Mouse (Mus musculus) right cerebral cortex, adult 2 months (tissue): Measurements from ENCODE around the gene Lsp1.

ENCODE experiments used
- DNase-seq, 2 experiments: peaks; one replicate each; pipeline ENCODE4 v3.0.0; 2021 to 2022; ENCODE audit warnings: low spot score in 2 of 2

Lsp1 gene

DNA sequence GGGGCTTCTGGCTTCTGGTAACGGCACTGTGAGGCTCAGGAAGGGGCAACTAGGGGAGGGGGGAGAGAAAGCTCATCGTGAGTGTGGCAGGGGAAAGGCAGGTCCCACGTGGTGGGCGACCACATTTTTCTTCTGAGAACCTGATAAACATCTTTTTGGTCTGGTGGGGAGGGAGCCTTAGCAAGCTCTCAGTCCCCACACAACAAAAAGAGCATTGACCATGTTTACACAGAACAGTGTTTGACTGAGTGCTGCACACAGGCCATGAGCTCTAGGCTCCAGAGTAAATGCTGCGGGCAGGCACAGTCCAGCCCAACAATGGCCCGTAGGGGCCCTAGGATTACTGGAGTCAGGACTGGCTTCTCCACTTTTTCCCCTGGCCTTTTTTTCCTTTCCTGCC is 78.2 kb downstream of the Lsp1 start:
- no peak for DNase-seq

DNA sequence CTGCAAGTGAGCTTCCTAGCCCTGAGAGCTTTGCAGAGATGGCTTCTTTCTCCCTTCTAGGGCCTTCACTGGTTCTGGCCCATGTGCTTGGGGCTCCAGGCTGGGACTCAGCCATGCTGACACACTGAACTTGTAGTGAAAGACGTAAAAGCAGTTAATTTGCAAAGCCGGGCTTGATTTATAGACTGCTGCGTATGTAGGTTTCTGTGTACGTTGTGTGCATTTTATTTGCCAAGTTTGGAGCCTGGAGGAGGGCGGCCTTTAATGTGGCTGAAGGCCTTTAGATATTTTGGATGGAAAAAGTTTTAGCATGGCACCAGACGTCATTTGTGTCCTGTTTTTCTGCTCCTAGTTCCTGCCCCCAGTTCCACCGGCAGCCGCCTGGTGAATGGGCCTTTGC is 79.2 kb downstream of the Lsp1 start:
- DNase-seq: no peak

DNA sequence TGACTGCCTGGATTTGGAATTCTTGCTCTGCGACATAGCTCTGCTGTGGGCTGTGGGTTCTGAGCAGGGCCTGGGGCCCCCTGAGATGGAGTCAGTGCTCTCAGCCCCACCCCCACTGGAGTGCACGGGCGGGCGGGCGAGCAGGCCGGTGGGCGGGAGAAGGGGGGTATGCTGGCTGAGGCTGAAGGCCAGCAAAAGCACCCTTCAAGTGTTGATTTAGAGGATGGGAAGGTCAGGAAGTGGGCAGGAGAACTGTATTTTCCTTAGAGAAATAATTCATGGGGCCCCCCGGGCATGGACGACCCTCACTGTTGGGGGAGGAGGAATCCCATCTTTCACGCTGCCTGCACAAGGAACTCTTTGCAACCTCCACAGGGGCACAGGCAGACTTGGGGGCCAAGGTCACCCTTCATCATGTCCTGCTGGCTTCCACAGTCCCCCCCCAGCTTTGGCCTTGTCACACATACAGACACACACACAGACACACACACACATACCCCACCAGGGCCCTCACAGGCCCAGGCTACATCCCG is 82.2 kb downstream of the Lsp1 start:
- DNase-seq: no peak
